Mouse (Mus musculus) thymus, adult 2 months (tissue): ENCODE results near the gene Agxt2.

ENCODE experiments used
- CTCF ChIP-seq: fragments of 200-500 bp; IDR thresholded peaks from 2 replicates; pipeline ENCODE4 v1.5.1; 2012; ENCODE audit warnings: mild to moderate bottlenecking, control low read depth, low read length, moderate library complexity, borderline replicate concordance; ENCODE audit not compliant: control insufficient read depth, poor library complexity, insufficient read depth; ENCODE audit errors: extremely low read depth
- POLR2A ChIP-seq: fragments of 200-500 bp; IDR thresholded peaks from 2 replicates; pipeline ENCODE4 v1.6.1; 2012; ENCODE audit warnings: mild to moderate bottlenecking, low read length, control low read depth, moderate library complexity; ENCODE audit not compliant: control insufficient read depth, poor library complexity, insufficient read depth; ENCODE audit errors: extremely low read depth

- TF ChIP-seq CTCF (no peak), POLR2A (no peak)
These were observed 88.8 kb downstream of the Agxt2 start for GRCm38 (mm10) chr15:10447102-10447501.
